Mouse (Mus musculus) spleen, adult 2 months (tissue): ENCODE data around the gene Itpkb.

Experiments
- CTCF ChIP-seq: fragments of 200-500 bp; IDR thresholded peaks from 2 replicates; pipeline ENCODE4 v1.5.1; 2011; ENCODE audit warnings: mild to moderate bottlenecking, inconsistent platforms; ENCODE audit not compliant: insufficient read depth, insufficient read length, insufficient replicate concordance; ENCODE audit errors: extremely low read depth
- POLR2A ChIP-seq: fragments of 200-500 bp; IDR thresholded peaks from 2 replicates; pipeline ENCODE4 v1.6.1; 2011; ENCODE audit warnings: low read depth, low read length, inconsistent platforms

DNA sequence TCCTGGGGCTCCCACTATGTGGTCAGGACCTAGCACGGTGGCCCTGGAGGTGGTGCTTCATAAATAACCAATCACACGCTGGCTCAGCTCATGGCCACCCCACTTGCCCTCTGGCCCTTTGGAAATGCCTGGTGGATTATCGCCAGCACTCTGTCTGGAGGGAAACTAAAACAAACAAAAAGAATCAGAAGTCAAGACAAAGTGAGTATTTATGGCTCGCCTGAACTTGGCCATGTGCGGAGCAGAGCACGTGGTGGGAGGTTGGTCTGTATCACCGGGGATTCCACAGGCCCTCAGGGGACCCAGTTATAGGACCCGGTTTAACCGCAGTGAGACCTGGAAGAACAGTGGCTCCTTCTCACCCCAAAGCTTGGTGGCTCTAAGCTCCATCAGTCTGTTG is 78.5 kb downstream of the Itpkb start:
- TF ChIP-seq CTCF (no peak), POLR2A (no peak)
